Mouse (Mus musculus) ES-E14 (cell line): Measurements from ENCODE around the gene Mccc1. TPM values are rescaled to one million over a fixed set of nuclear protein-coding genes. Genes with fewer than 3 reads are reported as not detected.

Source experiments
- DNase-seq: peaks from one replicate; pipeline ENCODE4 v3.0.0-alpha.2; 2013; ENCODE audit warnings: low read depth, low spot score
- H3K27ac ChIP-seq: 2 replicates; pipeline ENCODE4 v1.5.1; 2012; ENCODE audit warnings: low read depth, mild to moderate bottlenecking, low read length, moderate library complexity, mixed read lengths; ENCODE audit not compliant: poor library complexity, insufficient read depth, severe bottlenecking
- H3K36me3 ChIP-seq: 2 replicates; pipeline ENCODE4 v1.6.1; 2012; ENCODE audit warnings: mild to moderate bottlenecking, low read length, moderate library complexity, mixed read lengths; ENCODE audit not compliant: control insufficient read depth, poor library complexity, insufficient read depth, severe bottlenecking
- H3K4me1 ChIP-seq, 2 experiments: fragments of 150-350 bp in 1 of 2; sonication (generic) in 1 of 2; 2 replicates each; pipeline ENCODE4 v1.6.1; 2012; ENCODE audit warnings: low read length in 2 of 2, mild to moderate bottlenecking in 1 of 2, mixed read lengths in 1 of 2; ENCODE audit not compliant: control insufficient read depth in 2 of 2, insufficient read depth in 2 of 2, poor library complexity in 1 of 2
- H3K4me3 ChIP-seq, 2 experiments: fragments of 150-350 bp in 1 of 2; sonication (generic) in 1 of 2; 2 replicates each; pipeline ENCODE4 v1.5.1; 2012; ENCODE audit warnings: low read length in 2 of 2, low read depth in 1 of 2, mild to moderate bottlenecking in 1 of 2, mixed read lengths in 1 of 2; ENCODE audit not compliant: insufficient read depth in 1 of 2, poor library complexity in 1 of 2, severe bottlenecking in 1 of 2
- H3K9ac ChIP-seq: 2 replicates; pipeline ENCODE4 v1.6.1; 2012; ENCODE audit warnings: low read depth, mild to moderate bottlenecking, low read length, mixed read lengths; ENCODE audit not compliant: poor library complexity, insufficient read depth, severe bottlenecking
- H3K9me3 ChIP-seq: fragments of 150-350 bp; sonication (generic); 2 replicates; pipeline ENCODE4 v1.6.1; 2012; ENCODE audit warnings: low read depth, mild to moderate bottlenecking, low read length; ENCODE audit not compliant: control insufficient read depth, insufficient read depth
- CHD2 ChIP-seq: IDR thresholded peaks from 2 replicates; pipeline ENCODE4 v1.6.1; 2014; ENCODE audit warnings: mild to moderate bottlenecking, low read depth, low read length, inconsistent platforms
- HCFC1 ChIP-seq: IDR thresholded peaks from 2 replicates; pipeline ENCODE4 v1.6.1; 2012; ENCODE audit warnings: low read length, inconsistent platforms, borderline replicate concordance; ENCODE audit not compliant: insufficient read depth
- MAFK ChIP-seq: IDR thresholded peaks from 2 replicates; pipeline ENCODE4 v1.6.1; 2014; ENCODE audit warnings: mild to moderate bottlenecking, low read depth, low read length, inconsistent platforms; ENCODE audit not compliant: insufficient read depth
- ZC3H11A ChIP-seq: IDR thresholded peaks from 2 replicates; pipeline ENCODE4 v1.6.1; 2012; ENCODE audit warnings: low read depth, mild to moderate bottlenecking, inconsistent platforms, low read length, borderline replicate concordance
- ZNF384 ChIP-seq: IDR thresholded peaks from 2 replicates; pipeline ENCODE4 v1.6.1; 2012; ENCODE audit warnings: low read depth, low read length, inconsistent platforms
- in situ Hi-C, 2 experiments: fragments of 600-800 bp; cut with MboI; formaldehyde crosslinking; loops; one replicate each; pipeline ENCODE4 v1.15.1; 2025; ENCODE audit warnings: low sequenced_read_pairs in 2 of 2, inconsistent platforms in 1 of 2; ENCODE audit not compliant: unreplicated experiment in 2 of 2
- total RNA-seq: library from RNA; depleted of rRNA; stranded (reverse); fragments of 300-350 nt; gene quantifications from 2 replicates; pipeline ENCODE4 v1.2.3, GENCODE M21; 2012

Mccc1 gene
- total RNA-seq, 1 experiment: 16.6 TPM

DNA sequence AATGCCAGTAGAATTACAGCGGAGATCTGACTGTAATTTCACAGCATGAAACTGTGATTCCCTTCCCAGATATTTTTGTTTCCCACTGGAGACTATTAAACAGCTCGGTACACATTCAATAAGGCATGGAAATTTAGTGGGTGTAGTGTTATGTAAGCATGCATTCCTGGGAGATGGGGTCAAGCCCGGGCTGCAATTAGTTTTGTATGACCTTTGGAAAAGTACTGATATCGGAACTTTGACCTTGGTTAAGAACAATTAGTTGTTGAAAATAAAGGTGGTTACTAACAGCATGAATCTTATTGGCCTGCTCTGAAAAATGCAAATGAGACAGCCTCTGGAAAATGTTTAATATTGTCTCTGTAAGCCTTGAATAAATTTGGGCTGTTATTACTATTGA lies 30.0 kb downstream of the Mccc1 start:
- Histone ChIP-seq H3K36me3 (peaks cover 18% of the 10 kb centered on the region; the same call in 1 of the 2 replicates), H3K9ac (no peak overlapping the region), H3K4me3 (no peak overlapping the region), H3K9me3 (no peaks in the 10 kb centered on the region), H3K4me1 (peaks cover 0 to 5% of the 10 kb centered on the region in 2 experiments; a peak in 1 of 4 replicates), H3K27ac (no peak overlapping the region)
- TF ChIP-seq ZNF384: no peak
- TF ChIP-seq MAFK: no peak
- TF ChIP-seq HCFC1: no peak
- TF ChIP-seq ZC3H11A: no peak
- no peak for TF ChIP-seq CHD2
- in situ Hi-C loops: loop anchor here in 1 of 2 experiments (10.0 kb wide), 2 partner anchors 174 to 276 kb away; no protein-coding TSS in a partner anchor
- DNase-seq: no peak

DNA sequence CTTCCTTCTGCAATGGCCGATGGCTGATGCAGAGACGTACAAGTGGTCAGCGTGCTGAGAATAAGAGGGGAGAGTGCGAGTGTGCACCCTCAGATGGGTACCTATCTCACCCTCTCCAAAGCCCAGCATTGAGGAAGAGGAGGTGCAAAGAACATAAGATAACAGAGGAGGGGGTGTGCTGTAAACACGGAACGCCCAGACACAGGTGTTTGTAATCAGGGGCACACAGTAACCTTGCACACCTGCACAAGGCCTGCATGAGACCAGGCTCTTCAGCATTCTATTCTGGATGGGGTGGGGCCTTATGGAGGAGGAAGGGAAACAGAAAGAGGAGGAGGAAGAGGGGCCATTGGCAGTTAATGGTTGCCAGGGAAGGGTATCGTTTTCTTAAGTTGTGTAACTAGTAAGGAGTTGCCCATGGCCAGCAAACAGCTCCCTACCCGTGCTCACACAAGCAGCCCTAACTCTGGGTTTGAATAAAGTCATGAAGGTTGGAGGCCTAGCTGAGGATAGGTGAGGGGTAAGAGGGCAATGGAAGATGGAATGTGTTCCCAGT lies 33.0 kb downstream of the Mccc1 start:
- H3K27ac ChIP-seq: no peak overlapping the region
- in situ Hi-C loops: no loop called here
- no peak overlapping the region for H3K4me3 ChIP-seq
- no peak for DNase-seq
- TF ChIP-seq ZC3H11A (no peak), ZNF384 (no peak), CHD2 (no peak), MAFK (no peak)
- no peaks in the 10 kb centered on the region for H3K4me1 ChIP-seq
- no peaks in the 10 kb centered on the region for H3K9me3 ChIP-seq
- H3K9ac ChIP-seq: no peak overlapping the region
- peaks cover 15% of the 10 kb centered on the region; the same call in 1 of the 2 replicates for H3K36me3 ChIP-seq

DNA sequence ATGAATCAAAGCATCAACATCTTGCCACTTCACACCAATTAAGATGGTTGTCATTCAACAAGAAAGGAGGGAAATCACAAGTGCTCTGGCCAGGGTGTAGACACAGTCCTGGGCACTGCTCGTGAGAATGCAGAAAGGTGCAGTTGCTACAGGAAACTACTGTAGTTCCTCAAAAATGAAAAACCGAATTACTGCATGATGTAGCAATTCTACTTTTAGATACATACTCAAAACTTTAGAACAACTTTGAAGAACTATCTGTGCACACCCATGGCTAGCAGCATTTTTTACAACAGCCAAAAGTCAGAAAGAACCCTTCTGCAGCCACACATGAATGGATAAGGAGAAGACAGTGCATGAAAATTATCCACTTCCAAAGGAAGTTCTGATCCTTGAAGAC lies 34.0 kb downstream of the Mccc1 start:
- Histone ChIP-seq H3K36me3 (peaks cover 11% of the 10 kb centered on the region; the same call in 1 of the 2 replicates), H3K27ac (no peak overlapping the region), H3K4me1 (no peaks in the 10 kb centered on the region), H3K4me3 (no peak overlapping the region), H3K9me3 (no peaks in the 10 kb centered on the region), H3K9ac (no peak overlapping the region)
- in situ Hi-C loops: no loop called here
- DNase-seq: no peak
- TF ChIP-seq CHD2 (no peak), MAFK (no peak), ZC3H11A (no peak), HCFC1 (no peak), ZNF384 (no peak)

DNA sequence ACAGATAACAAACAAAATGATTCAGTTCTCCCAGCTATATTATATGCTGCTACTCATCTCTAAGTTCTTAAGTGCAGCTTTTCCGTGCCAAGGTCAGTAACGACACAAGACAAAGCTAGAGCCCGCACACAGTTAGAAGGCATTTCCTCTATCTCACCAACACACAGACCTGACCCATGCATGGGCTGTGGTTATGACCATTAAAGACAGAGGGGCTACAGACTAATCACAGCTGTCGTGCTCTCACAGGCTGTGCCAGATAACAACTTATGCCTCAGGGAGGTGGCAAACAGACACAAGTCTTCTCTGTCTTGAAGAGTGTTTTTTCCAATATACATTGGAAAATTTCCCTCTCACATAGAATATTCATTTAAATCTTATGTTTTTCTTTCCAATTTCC lies 35.5 kb downstream of the Mccc1 start:
- Histone ChIP-seq H3K9ac (no peak overlapping the region), H3K4me1 (no peaks in the 10 kb centered on the region), H3K9me3 (no peaks in the 10 kb centered on the region), H3K27ac (no peak overlapping the region), H3K4me3 (no peak overlapping the region), H3K36me3 (peaks cover 8% of the 10 kb centered on the region; the same call in 1 of the 2 replicates)
- no peak for DNase-seq
- no peak for TF ChIP-seq CHD2
- no peak for TF ChIP-seq ZNF384
- no peak for TF ChIP-seq MAFK
- no peak for TF ChIP-seq HCFC1
- no peak for TF ChIP-seq ZC3H11A
- in situ Hi-C loops: no loop called here

DNA sequence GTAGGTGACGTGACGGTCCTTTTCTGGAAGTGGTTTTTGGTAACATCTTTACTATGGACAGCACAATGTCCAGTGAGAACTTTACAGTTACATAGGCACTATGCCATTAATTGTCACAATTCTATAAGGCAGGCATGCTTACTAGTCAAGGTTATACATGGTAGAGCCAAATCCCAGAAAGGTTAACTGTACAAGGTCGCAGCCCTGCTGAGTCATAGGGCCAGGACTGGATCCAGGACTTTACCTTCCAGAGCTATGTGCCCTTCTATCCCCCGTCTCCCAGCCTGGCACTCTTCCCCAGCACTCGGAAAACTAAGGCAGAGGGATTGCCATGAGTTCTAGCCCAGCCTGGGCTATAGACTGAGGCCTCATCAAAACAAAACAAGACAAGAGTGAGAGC lies 36.6 kb downstream of the Mccc1 start:
- no peak for DNase-seq
- in situ Hi-C loops: no loop called here
- Histone ChIP-seq H3K4me3 (no peak overlapping the region), H3K27ac (no peak overlapping the region), H3K9ac (no peak overlapping the region), H3K9me3 (no peaks in the 10 kb centered on the region), H3K4me1 (no peaks in the 10 kb centered on the region), H3K36me3 (peaks cover 9% of the 10 kb centered on the region; the same call in 1 of the 2 replicates)
- no peak for TF ChIP-seq ZC3H11A
- no peak for TF ChIP-seq ZNF384
- no peak for TF ChIP-seq HCFC1
- no peak for TF ChIP-seq MAFK
- TF ChIP-seq CHD2: no peak
